Mouse (Mus musculus) left cerebral cortex, adult 11 months (tissue): ENCODE results near the gene Etl4.
"Not testable (repeated sequence)": the region's sequence is repeated elsewhere in the genome, so short reads cannot be mapped to it uniquely, and the experiment has no call there.

Source experiments
- DNase-seq: peaks from one replicate; pipeline ENCODE4 v3.0.0; 2022; ENCODE audit warnings: low spot score

Gene Etl4

DNA sequence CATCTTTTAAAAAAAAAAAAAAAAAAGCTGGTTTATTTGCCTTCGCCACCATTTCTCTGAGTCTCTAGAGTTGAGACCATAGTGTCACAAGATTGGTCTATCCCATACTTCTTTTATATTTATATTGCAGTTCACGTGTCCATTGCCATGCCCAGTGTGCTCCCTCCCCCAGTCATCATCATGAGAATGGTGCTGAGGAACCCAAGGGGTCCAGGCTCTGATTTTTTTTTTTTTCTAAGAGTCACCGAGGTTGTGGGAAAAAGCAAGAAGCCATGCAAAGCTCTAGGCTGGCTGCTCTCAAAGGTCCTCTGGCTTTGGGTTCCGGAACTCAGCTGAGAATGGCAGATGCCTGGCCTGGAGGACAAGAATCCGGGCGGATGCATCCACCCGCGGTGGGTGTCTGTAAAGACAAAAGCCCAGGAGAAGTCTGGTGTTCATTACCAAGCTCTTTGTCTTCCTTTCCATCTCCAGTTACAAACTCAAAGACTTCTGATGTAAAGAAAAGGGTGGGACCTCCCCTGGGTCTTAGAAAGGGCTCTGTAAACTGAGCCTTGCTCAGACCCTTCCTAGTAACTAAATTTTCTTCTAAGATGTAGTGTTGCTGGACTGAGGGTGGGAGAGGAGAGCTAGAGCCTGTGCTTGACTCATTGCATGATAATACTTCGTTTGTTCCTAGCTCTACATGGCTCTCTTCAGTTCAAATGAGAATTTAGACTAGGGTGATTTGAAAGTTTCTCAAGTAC lies 745.2 kb downstream of the Etl4 start:
- no peak for DNase-seq

GRCm38 (mm10) chr2:20655341-20655612 lies 745.7 kb downstream of the Etl4 start:
- no peak for DNase-seq

DNA sequence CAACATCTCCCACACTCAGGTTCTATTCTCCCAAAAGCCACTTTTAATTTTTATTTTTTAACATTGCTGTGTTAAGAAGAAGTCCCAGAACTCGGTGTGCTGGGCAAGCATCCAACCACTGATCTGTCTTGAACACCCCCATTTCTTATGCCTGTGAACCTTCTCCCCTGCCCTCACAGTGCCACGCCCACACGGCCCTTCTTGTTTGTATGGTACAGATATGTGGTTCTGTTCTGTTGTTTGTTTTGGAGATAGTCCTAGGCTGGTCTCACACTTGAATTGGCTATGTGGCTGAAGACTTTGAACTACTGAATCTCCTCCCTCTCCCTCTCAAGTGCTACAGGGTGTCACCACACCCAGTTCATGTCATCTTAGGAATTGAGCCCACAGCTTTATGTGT lies 748.3 kb downstream of the Etl4 start:
- no peak for DNase-seq

DNA sequence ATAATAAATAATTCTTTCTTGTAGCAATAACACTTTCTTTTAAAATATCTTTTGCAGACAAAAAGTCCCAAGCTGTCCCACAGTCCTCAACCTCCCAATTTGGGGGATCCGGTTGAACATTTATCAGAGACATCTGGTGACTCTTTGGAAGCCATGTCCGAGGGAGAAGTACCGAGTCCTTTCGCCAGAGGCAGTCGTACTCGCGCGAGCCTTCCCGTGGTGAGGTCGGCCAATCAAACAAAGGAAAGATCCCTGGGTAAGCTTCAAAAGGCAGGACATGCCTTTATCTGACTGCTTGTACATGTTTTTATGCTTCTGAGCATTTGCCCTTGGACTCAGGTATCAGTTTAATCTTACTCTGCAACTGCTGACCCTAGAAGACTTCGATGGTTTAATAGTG lies 752.3 kb downstream of the Etl4 start:
- no peak for DNase-seq

- no peak for DNase-seq
Measured at GRCm38 (mm10) chr2:20662696-20663095, 753.1 kb downstream of the Etl4 start.

DNA sequence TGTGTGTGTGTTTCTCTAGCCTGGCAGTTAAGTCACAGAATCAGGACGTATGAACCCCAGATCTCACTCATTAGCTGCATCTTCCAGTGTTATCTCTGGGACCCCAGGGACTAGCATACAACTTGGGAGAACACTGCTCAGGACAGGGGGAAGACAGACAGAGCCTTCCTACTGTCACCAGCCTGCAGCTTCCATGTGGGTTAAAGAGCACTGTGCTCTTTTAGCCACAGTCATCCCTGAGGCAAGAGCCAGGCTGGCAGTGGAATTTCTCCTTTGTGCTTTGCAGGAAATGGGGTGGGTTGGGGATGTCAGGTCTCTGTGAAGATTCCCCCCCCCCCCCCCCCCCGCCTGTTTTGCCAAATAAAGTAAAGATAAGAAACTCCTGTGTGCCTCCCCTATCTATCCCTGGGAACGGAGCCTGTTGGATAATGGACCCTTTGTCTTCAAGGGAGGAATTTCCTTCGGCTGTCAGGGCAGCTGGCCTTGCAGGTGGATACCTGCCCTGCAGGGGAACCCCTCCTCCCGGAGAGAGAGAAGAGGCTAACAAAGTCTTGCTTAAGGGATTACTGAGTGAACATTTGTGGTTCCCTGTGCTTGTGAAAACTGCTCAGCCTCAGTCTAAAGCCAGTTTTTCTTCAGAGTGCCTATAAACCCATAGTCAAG lies 755.9 kb downstream of the Etl4 start:
- no peak for DNase-seq

- DNase-seq, result no peak
Measured at GRCm38 (mm10) chr2:20666051-20666478, 756.5 kb downstream of the Etl4 start.

- no peak for DNase-seq
Measured at GRCm38 (mm10) chr2:20667876-20668275, 758.3 kb downstream of the Etl4 start.

DNA sequence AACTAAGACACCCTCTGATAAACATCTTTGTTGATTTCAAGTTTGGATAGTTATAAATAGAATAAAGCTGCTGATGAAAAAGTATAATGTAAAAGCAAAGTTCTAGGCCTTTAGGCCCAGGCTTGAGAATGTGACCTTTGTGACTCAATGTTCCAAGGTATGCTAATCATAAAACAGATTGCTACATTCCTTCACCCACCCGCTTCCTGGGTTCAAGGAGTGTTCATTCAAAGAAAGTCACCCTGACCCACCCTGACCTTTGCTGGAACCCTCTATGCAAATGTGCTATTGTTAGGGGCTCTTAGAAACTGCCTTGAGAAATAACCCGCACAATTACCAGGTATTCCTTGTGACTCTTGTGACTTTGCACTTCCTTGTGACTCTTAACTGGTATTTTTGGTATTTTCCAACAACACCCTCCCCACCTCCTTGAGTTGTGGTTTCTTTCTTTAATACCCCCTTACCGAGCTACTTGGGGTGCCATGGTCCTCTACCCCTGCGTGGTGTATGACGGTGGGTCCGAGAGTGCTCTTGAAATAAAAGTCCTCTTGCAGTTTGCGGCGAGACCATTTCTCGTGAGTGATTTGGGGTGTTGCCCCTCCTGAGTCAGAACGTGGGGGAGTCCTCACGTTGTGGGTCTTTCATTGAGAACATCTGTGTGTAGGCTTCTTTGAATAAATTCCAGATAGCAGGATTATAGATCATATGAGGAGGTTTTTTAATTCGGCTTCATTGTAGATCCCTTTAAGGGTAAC lies 758.9 kb downstream of the Etl4 start:
- not testable (repeated sequence) for DNase-seq

DNA sequence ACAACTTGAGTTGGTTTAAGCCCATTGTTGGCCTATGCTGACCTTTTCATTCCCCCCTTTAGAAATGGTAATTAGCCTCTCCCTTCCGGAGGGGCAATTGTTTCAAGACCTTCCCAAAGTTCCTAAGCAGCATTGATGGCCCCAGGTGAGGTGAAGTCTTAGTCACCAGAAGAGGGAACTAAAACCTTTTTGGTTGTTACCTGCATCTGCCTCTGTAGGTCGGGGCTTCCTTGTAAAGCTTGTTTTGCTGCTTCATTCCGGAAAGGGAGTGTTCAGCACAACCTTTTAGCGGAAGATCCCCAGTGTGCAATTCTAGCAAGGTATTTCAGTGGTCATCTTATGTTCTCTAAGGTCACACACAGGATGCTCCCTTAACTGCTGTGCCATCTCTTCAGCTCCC lies 759.8 kb downstream of the Etl4 start:
- DNase-seq, result no peak

DNA sequence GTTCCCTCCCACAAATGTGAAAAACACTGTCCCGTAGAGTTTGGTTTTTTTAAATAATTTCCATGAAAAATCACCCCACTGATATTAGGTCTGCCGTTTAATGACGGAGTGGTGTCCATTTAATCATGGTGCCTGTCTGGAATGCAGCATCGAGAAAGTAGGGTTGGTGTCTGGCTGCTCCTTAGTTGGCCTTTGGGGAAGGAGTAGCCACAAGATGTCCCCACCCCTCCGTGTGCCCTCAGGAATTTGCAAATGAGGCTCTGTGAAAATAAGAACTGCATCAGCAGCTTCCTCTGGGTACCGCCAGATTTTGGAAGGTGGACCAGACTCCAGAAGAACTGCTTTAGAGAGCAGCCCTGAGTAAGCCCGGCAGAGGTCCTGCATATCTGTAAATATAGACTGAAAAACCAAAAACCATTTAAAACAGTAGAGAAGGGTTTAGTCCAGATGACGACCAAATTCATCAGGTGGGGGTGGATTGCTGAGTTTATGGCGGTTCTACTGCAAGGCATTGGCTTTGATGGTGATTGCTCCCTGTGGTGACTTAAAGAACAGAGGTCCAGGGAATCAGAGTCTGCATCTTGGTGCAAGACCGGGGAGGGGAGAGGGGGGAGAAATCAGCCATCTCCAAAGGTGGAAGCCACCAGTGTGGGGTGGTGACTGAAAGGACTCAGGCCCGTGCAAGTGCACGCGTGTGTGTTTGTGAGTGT lies 762.1 kb downstream of the Etl4 start:
- no peak for DNase-seq

DNA sequence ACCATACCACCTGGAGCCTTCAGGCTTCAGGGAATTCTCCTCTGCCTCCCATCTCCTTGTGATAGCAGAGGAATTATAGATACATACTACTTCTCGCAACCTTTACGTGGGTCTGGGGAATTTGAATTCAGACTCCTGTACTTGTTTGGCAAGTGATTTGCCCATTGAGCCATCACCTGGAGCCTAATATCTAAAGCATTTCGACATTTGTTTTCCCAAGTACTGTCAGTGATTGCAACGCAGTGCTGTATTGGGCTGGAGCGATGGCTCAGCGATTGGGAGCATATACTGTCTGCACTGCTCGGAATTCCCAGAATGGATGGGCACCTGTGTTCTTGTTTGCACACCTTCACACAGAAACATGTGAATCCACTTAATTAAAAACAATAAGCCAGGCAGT lies 762.7 kb downstream of the Etl4 start:
- no peak for DNase-seq

DNA sequence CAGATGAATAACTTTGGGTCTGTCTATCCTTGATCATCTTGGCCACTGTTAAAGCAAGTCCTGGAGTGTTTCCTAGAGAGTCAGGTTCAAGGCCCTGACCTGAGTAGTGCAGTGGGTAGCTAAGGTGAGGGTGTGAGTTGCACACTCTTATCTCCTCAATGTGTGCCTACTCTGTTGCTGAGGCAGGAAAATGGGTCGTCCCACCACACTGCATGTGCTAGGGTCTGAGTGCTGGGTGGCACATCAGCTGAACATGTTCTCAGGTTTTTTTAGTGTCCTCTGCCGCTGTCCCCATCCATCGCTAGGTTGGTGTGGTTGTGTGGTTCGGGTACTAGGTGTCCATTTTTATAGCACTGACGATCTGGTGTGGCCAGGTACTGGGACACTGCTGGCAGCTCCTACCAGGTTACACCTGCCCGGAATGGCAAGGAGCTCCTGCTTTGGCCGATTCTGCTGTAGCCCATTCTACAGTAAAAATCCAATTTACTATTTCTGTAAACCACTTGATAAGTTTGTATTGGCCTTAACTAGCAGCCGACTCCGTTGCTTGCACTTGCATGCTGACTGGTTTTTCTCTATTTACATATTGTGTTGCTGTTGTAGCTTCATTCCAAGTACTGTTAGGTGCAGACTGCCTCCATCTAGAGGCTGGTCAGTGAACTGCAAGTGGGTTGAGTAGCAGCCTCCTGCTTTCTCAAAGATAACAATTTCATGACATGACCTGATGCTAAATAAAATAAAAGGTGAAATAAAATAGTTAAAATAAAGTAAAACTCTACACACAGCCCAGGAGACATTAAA lies 763.4 kb downstream of the Etl4 start:
- DNase-seq, result peak; percentile 44

DNA sequence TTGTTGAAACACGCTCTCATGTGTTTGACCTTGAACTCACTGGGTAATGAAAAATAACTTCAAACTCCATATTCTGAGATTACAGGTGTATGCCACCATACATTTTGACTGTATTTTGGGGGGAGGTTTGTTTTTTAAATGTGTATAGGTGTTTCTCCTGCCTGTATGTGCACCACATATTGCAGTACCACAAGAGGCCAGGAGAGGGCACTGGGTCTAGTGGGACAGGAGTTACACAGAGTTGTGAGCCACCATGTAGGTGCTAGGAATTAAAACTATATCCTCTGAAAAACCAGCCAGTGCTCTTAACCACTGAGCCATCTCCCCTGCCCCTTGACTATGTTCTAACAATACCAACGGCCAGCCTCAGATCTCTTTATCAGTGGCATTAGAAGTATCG lies 766.8 kb downstream of the Etl4 start:
- no peak for DNase-seq

DNA sequence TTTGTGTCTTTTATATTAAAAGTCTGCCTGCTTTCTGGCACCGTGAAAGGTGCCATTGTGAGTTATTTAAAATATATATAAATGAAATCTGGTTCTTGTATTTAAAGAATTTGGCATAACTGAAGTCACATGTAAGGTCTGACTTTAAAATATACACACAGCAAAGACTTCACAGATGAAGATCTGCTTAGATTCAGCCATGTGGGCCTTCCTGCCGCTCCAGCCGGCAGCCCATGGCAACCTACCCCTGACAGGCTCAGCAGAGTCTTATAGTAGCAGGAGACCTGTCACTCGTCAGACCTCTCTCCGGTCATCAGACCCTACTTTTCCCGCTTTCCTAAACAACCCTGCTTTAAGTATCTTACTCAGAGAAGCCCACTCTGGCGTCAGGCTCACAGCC lies 769.2 kb downstream of the Etl4 start:
- DNase-seq, result no peak

GRCm38 (mm10) chr2:20682203-20682602 lies 772.6 kb downstream of the Etl4 start:
- DNase-seq, result not testable (repeated sequence)

GRCm38 (mm10) chr2:20689389-20689788 lies 779.8 kb downstream of the Etl4 start:
- DNase-seq, result no peak

GRCm38 (mm10) chr2:20692898-20693297 lies 783.3 kb downstream of the Etl4 start:
- DNase-seq, result no peak

DNA sequence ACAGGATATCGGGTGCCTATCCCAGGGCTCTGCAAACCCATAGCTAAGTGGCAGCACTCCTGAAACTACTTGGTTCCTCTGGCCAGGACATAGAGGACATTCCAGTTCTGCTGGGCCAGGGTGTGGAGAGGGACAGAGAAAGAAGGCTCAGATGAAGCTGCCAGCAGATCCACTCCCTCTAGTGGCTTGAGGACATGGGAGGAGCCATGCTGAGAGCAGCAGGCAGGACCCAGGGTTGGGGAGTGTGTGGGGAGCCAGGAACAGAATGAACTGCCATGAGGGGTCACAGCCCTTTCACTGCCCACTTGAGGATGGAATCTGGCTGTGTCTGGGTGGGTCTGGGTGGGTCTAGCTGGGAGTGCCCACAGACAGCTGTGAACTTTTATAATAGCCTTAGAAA lies 784.2 kb downstream of the Etl4 start:
- no peak for DNase-seq

- DNase-seq, result no peak
Measured at GRCm38 (mm10) chr2:20697719-20698118, 788.1 kb downstream of the Etl4 start.

DNA sequence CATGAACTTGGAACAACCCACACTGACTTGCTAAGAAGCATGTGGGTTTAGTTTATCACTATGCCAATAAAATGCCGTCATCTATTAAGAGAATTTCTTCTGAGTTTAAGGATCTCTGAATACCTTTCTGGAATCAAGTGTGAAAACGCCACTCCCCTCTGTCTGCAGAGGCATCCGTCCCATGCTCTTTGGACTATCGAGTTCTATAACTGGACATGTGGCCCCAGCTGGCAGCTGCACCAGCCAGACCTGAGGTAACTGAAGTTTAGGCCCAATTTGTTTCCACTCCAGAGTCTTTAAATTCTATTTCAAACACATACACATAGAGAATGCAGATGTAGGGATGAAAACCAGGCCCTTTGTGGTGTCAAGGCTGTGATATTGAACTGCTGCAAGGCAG lies 795.5 kb downstream of the Etl4 start:
- no peak for DNase-seq

DNA sequence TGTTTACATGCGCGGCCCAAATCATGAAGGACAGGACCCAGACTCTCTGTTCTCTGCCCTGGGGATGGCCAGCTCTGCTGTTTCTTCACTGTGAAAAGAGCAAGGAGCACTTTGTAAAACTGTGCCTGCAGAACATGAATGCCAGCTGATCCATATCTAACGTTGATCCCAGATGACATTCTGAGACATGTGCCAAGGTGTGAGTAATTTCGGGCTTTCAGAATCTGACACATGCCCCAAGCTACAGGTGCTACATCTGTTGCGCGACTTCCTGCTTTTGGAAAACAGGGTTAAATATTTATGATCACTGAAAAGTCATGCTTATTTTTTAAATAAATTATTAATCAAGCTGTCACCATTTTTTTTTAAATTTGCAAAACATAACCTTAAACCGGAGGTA lies 801.0 kb downstream of the Etl4 start:
- DNase-seq, result no peak
